Mouse (Mus musculus) layer of hippocampus, adult 18-20 months (tissue): ENCODE measurements around the gene Taf3. TPM values are rescaled to one million over a fixed set of nuclear protein-coding genes. Genes with fewer than 3 reads are reported as not detected.

Experiments
- DNase-seq, 2 experiments: peaks; one replicate each; pipeline ENCODE4 v3.0.0; 2022; ENCODE audit warnings: low spot score in 2 of 2
- total RNA-seq, 2 experiments: library from RNA; stranded (reverse); gene quantifications; 2 replicates each; pipeline ENCODE4 v1.2.3; 2021

Taf3 gene
- total RNA-seq, 2 experiments from 2014 or later: 15.6 to 16.2 TPM

GRCm38 (mm10) chr2:9892541-9892940 is 155.9 kb downstream of the Taf3 start:
- DNase-seq: no peak

- no peak for DNase-seq
Measured at GRCm38 (mm10) chr2:9890906-9891305, 157.5 kb downstream of the Taf3 start.

- DNase-seq: no peak
Measured at GRCm38 (mm10) chr2:9890251-9890650, 158.1 kb downstream of the Taf3 start.

- no peak for DNase-seq
Measured at GRCm38 (mm10) chr2:9889651-9890183, 158.7 kb downstream of the Taf3 start, which contains the start of gene Gata3. Gata3 (minus strand) TSS chr2:9890034.

GRCm38 (mm10) chr2:9888913-9889650 is 159.3 kb downstream of the Taf3 start, which contains the start of gene 9230102O04Rik:
9230102O04Rik (minus strand) TSS chr2:9889540.
- DNase-seq: no peak

GRCm38 (mm10) chr2:9887636-9888035 is 160.8 kb downstream of the Taf3 start:
- no peak for DNase-seq

GRCm38 (mm10) chr2:9886921-9887610 is 161.3 kb downstream of the Taf3 start:
- no peak for DNase-seq

GRCm38 (mm10) chr2:9886031-9886430 is 162.4 kb downstream of the Taf3 start:
- no peak for DNase-seq

GRCm38 (mm10) chr2:9885217-9885770 is 163.1 kb downstream of the Taf3 start:
- DNase-seq: no peak

- no peak for DNase-seq
Measured at GRCm38 (mm10) chr2:9884533-9885216, 163.7 kb downstream of the Taf3 start.

- no peak for DNase-seq
Measured at GRCm38 (mm10) chr2:9883803-9884532, 164.4 kb downstream of the Taf3 start.

GRCm38 (mm10) chr2:9882926-9883802 is 165.2 kb downstream of the Taf3 start:
- no peak for DNase-seq

- DNase-seq: no peak
Measured at GRCm38 (mm10) chr2:9882371-9882925, 165.9 kb downstream of the Taf3 start.

GRCm38 (mm10) chr2:9881611-9882023 is 166.8 kb downstream of the Taf3 start:
- no peak for DNase-seq

- DNase-seq: no peak
Measured at GRCm38 (mm10) chr2:9881051-9881591, 167.3 kb downstream of the Taf3 start, which contains the start of gene 4930412O13Rik. 4930412O13Rik (plus strand) TSS chr2:9881252.

- no peak for DNase-seq
Measured at GRCm38 (mm10) chr2:9880271-9880670, 168.1 kb downstream of the Taf3 start.

- no peak for DNase-seq
Measured at GRCm38 (mm10) chr2:9879493-9879892, 168.9 kb downstream of the Taf3 start.

- DNase-seq: no peak
Measured at GRCm38 (mm10) chr2:9879092-9879491, 169.3 kb downstream of the Taf3 start.

- DNase-seq: no peak
Measured at GRCm38 (mm10) chr2:9878564-9879081, 169.8 kb downstream of the Taf3 start.
